Mouse (Mus musculus): ENCODE results near the gene Pate3.
"Not testable (repeated sequence)": the region's sequence is repeated elsewhere in the genome, so short reads cannot be mapped to it uniquely, and the experiment has no call there.

Gene Pate3

DNA sequence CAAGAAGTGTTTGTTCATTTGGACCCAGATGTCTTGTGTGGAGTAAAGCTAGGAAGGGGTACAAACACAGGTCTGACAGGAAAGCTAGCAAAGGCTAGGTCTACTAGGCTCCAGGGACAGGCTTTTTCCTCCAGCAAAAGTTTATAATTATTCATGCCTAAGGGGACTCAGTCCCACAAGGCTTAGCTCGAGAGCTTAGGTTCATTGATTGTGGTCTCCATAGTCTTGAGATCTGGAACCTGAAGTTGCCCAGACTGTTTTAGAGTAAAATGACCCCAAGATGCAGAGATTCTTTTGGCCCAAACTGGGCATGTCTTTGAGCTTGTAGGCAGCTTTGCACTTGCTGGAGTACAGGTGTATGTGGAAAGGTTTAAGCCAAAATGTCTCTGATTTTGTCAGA, at the start of gene Pate3:
TSS of gene Pate3 (minus strand) at position 101 of the 400 bp plus-strand sequence.
- no peak for DNase-seq (ENCODE audit: low read depth)

DNA sequence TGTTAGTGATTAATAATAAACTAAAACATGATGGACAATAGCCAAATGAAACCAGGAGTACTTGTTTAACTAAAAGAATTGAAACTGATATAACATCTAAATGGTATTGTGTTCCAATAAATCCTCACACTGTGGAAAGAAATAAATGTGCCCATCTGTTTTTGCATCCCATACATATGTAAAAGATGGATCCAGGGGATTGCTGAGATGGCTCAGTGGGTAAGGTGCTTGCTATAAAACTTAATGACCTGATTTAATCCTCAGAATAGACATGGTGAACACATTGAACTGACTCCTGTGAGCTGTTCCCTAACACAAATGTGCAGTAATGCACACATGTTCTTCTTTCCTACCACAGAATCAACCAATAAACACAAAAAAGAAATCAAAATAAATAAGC, 43.9 kb upstream of the Pate3 start:
- no peak for DNase-seq (ENCODE audit: low read depth)

DNA sequence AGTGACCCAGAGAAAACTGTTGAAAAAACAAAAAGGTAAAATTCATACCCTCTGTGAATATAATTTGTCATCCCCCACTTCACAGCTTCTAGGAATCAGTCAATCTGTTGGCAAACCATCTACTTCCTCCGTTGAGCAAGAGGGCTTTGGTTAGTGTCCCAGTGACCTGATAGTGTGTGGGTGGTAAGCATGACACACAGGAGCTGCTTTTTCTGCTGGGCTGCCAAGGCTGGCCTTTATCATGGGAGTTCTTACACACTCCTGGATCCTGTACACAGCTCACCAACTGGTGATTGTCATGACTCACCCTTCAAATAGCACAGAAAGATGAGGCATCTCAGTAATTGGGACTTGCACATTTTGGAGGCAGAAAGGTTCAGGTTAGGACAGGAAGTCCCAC, 39.0 kb upstream of the Pate3 start, which contains the start of gene Pate1:
TSS of gene Pate1 (minus strand) at position 378 of the 400 bp plus-strand sequence.
- DNase-seq (ENCODE audit: low read depth), result peak; percentile 51

DNA sequence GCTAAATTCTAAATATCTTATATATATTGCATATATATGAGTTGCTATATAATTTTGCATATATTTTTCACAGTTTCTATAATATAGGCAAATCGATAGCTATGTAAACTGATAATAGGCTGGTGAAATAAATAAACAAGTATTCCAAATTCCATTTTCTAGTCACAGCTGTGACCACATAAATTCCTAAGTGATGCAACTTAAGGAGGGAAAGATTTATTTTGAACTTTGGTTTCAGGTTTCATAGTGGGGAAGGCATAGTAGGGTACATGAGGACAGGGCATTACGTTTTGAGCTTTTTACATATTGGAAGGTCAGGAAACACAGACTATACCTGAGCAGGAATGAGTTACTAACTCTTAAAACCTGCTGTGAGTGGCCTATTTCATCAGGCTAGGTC, 25.6 kb upstream of the Pate3 start:
- DNase-seq (ENCODE audit: low read depth), result no peak

DNA sequence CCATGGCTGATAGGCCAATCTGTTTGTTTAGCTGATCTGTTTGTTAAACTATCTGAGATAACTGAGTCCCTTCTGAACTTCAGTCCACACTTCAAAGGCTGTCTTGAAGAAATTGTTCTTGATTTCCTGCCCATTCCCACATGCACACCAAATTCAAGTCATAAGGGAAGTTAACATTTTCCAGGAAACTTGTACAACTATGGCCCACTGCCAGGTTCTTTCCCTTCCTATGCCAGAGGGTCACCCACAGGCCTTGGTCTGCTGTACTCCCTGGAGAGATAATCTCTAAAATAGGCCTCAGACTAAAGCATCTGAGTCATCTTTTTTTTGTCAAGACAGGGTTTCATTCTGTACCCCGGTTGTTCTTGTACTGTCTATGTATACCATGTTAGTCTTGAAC, 15.0 kb downstream of the Pate3 start:
- no peak for DNase-seq (ENCODE audit: low read depth)

DNA sequence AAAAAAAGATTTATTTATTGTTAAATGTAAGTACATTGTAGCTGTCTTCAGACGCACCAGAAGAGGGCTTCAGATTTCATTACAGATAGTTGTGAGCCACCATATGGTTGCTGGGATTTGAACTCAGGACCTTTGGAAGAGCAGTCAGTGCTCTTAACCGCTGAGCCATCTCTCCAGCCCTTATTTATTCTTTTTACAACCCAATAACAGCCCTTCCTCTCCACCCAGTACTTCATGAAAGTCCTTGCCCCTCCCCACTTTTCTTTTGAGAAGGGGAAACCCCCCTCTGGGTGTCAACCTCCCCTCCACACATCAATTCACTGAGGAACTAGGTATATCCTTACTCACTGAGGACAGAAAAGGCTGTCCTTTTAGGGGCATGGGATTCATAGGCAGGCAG, 31.2 kb downstream of the Pate3 start:
- DNase-seq (ENCODE audit: low read depth), result not testable (repeated sequence)

DNA sequence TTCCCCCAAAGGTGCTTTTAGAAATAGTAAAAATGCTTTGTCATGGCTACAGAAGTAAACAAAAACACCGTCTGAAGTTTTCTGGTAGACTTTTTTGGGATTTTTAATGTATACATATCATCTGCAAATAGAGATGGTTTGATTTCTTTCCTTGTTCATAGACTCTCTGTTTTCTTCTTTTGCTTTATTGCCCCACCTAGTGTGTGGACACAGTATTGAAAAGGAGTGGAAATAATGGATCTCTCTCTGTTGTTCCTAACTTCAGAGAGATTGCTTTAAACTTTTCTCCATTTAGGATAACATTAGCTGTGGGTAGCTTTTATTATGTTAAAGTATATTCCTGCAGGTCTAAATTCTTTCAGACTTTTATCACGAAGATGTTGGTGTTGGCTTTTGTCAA, 34.0 kb downstream of the Pate3 start:
- DNase-seq (ENCODE audit: low read depth), result no peak

DNA sequence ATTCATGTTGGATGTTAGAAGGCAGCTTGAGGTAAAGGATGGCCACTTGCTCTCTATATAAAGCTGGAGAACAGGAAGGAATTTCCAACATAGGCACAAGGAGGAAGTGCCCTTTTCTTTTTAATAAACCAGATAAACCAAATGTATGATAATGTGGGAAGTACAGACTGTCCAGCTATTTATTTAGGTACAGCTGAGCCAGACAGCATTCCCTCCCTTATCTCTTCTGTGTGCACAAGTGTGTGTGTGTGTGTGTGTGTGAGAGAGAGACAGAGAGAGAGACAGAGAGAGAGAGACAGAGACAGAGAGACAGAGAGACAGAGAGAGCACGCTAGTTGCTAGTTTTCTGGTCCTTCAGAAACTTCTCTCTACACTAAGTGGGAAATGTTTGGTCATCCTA, 36.2 kb downstream of the Pate3 start, which contains the start of gene Pate4:
TSS of gene Pate4 (minus strand) at position 101 of the 400 bp plus-strand sequence.
- no peak for DNase-seq (ENCODE audit: low read depth)

DNA sequence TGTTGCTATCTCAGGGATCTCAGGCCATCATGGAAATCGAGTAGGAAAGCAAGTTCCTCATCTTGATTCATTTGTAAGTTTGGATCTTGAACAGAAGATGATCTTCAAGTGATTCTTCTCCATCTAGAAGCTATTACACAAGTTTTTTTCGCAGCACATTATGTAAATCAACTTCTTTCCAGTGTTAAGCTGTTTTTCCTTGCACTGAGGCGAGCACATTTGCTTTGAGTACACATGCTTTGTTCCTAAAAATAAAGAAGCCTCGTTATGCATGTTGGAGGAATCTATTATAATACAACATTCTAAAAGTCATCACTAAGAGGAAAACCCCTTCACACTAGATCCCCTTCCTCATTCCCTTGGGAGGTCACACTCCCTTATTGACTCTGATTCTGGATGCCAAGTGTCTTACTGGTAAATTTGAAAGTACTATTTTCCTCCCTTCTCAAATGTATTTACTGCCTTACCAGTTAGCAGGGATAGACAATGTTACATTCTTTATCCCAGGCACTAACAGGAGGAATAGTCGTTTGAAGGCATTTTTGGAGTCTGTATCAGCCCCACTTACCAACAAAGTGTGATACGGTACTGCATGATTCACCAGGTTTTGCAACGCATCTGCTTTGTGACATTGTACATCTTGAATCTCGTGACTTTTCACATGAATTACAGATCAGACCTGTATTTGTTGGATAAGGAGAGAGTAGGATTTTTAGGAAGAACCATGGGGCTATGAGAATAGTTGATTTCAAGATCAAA, 40.2 kb downstream of the Pate3 start:
- no peak for DNase-seq (ENCODE audit: low read depth)
